Mouse (Mus musculus): ENCODE measurements at regions not wholly inside any gene's neighbourhood (a gene's known extent, or its start where the extent isn't known, plus 50 kb on each side); places are given as distances from the start of the nearest gene placed in this dataset.

DNA sequence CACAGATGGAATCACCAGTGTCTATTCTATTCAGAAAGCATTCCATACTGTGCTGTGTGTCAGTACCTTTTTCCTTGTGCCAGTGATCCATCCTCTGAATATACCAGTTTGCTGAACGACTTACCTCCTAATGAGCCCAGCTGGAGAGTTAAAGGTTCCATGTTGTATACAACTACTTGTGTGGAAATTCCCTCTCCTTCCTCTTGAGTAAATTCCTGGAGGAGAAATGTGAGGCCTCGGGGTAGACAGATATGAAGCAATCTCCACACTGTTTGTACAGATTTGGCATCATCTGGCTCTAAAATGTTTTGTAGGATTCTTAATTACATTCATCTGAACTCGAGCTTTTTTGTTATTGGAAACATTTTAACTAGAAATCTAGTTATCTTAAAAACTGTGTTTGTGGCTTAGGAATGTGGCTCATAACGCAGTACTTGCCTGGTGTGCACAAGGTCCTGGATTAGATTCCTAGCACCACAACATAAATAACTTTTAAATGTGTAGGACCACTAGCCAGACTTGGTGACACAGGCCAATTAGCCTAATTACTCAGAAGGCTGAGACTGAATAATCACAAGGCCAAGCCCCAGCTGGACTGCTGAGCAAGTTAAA lies 70.0 kb upstream of the Lef1 start:
- TF ChIP-seq CTCF (IDR thresholded peaks at IDR 0.05; ENCODE audit: low read depth, low read length), result no peak
- no peak for TF ChIP-seq POLR2A (IDR thresholded peaks at IDR 0.05; ENCODE audit: extremely low read depth, insufficient read depth, low read length)
